Mouse (Mus musculus): ENCODE data around the gene Pimreg.
A peak's percentile ranks its signal among the peaks of the same experiment; 100 is the strongest.

GRCm38 (mm10) chr11:72025843-72026242 is 16.0 kb upstream of the Pimreg start:
- TF ChIP-seq CTCF (IDR thresholded peaks at IDR 0.05; ENCODE audit: insufficient read depth, low read length), result peak; percentile 12; the same call in 1 of the 2 replicates
- no peak for TF ChIP-seq POLR2A (IDR thresholded peaks at IDR 0.05; ENCODE audit: borderline replicate concordance, extremely low read depth, low read depth, low read length)
